In the genomic region with DNA sequence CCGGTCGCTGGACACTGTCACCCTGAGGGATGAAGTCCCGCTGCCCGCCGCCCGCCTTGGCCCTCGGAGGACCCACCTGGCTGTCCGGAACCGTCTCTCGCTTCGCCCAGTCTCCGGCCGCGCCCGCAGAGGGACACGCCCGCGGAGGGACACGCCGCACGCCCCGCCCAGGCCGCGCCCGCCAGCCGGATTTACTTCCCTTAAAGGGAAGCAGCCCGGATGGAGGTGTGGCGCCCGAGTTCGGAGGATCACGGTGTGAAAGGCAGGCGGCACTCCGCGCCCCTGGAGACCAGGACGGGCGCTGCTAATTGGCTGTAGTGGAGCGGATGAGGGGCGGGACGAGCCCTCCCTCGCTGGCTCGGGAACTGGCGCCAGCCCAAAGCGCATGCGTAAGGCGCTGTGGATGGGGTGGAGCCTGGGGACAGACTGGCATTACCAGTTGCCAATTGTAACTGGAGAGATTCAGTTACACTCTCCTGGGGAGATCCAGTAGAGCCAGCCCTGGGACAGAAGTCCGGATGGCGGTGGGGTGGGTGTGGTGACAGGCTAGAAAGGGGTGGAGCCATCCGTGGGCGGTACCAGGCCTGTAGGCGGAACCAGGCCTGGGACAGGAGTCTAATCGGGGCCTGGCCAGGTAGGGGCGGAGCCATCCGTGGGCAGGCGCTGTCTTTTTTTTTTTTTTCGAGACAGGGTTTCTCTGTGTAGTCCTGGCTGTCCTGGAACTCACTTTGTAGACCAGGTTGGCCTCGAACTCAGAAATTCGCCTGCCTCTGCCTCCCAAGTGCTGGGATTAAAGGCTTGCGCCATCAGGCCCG, we compare ENCODE assay signal across 8 mouse cellular contexts. TPM values are rescaled to one million over a fixed set of nuclear protein-coding genes. Genes with fewer than 3 reads are reported as not detected.
DNase-seq lines count a peak whose midpoint lies in the region; ATAC-seq and TF ChIP-seq lines count a peak whose summit lies in the region.

A gene (minus strand): TSS at position 257 of the 815 bp plus-strand sequence.
A gene (plus strand): TSS at position 464 of the 815 bp plus-strand sequence.

- peaks cover 3 to 4% of the 10 kb centered on the region in 2 experiments; a peak in 1 of 4 replicates for H3K4me1 ChIP-seq in ES-E14 (ENCODE audit: control insufficient read depth in 2 of 2, insufficient read depth in 2 of 2, low read length in 2 of 2, poor library complexity in 1 of 2)
- H3K4me1 ChIP-seq in forebrain, embryonic 15.5 days, result peaks cover 46% of the 10 kb centered on the region
- 0 out of 2 replicates have a peak, but pooled peaks cover 7% of the 10 kb centered on the region for H3K4me1 ChIP-seq in lung, adult 2 months (ENCODE audit: control insufficient read depth, insufficient read depth, low read length)

- no peak for TF ChIP-seq CTCF in lung, adult 2 months (IDR thresholded peaks at IDR 0.05; ENCODE audit: insufficient read depth, low read length)

- in situ Hi-C loops in ES-E14 (cut with MboI; ENCODE audit: low sequenced_read_pairs in 2 of 2, unreplicated experiment in 2 of 2), result no loop called here

- H3K27ac ChIP-seq in ES-E14 (ENCODE audit: insufficient read depth, low read depth, low read length, poor library complexity, severe bottlenecking), result no peak within 1 kb of the TSS; the same call in none of the 2 replicates
- H3K27ac ChIP-seq in forebrain, embryonic 15.5 days (replicated peaks), result peak within 1 kb of the TSS; percentile 93

- H3K9ac ChIP-seq in ES-E14 (ENCODE audit: insufficient read depth, low read depth, low read length, poor library complexity, severe bottlenecking), result peak within 1 kb of the TSS; percentile 72
- peak within 1 kb of the TSS; percentile 71 for H3K9ac ChIP-seq in forebrain, embryonic 15.5 days (replicated peaks)

- H3K9me3 ChIP-seq in ES-E14 (ENCODE audit: control insufficient read depth, insufficient read depth, low read depth, low read length), result no peaks in the 10 kb centered on the region
- no peaks in the 10 kb centered on the region for H3K9me3 ChIP-seq in forebrain, embryonic 15.5 days

- intact Hi-C loops in heart, postnatal 25 days (cut with DNase I), result loop anchor here (5.0 kb wide), 1 partner anchor 40 kb away; a partner anchor contains a TSS

- DNase-seq in ES-E14 (ENCODE audit: low read depth, low spot score), result peak; percentile 97
- peak; percentile 100 for DNase-seq in cerebellum, adult 11-12 months
- DNase-seq in heart, postnatal 25 days (ENCODE audit: low spot score), result peak; percentile 100
- peak; percentile 99 to 100 for DNase-seq in layer of hippocampus, adult 18-20 months (ENCODE audit: low spot score in 2 of 2)
- DNase-seq in lung, adult 2 months, result peak; percentile 98
- DNase-seq in thymus, adult 18-20 months, result peak; percentile 100

- peak within 1 kb of the TSS; percentile 70 to 94 for H3K4me3 ChIP-seq in ES-E14 (ENCODE audit: insufficient read depth in 1 of 2, low read depth in 1 of 2, low read length in 2 of 2, poor library complexity in 1 of 2, severe bottlenecking in 1 of 2)
- peak within 1 kb of the TSS; percentile 84 for H3K4me3 ChIP-seq in forebrain, embryonic 15.5 days
- H3K4me3 ChIP-seq in lung, adult 2 months (replicated peaks; ENCODE audit: extremely low read depth, low read depth, low read length), result peak within 1 kb of the TSS; percentile 91

- H3K27me3 ChIP-seq in forebrain, embryonic 15.5 days, result no peaks in the 10 kb centered on the region

- WGBS in forebrain, embryonic 15.5 days, result under 1% methylated on average over 59 of the region's 59 CpGs
- WGBS in lung, adult 2 months, result under 1% methylated on average over 59 of the region's 59 CpGs

- peak; percentile 46; the same call in 1 of the 2 replicates for TF ChIP-seq POLR2A in lung, adult 2 months (IDR thresholded peaks at IDR 0.05; ENCODE audit: borderline replicate concordance, extremely low read depth, low read depth, low read length)

- ATAC-seq in forebrain, embryonic 15.5 days (replicated peaks), result peak; percentile 98
- ATAC-seq in neutrophil, adult 5-6 weeks (ENCODE audit: extremely low read depth, insufficient number of reproducible peaks, low FRiP score, poor library complexity, severe bottlenecking), result peak; percentile 79

- H3K36me3 ChIP-seq in ES-E14 (ENCODE audit: control insufficient read depth, insufficient read depth, low read length, poor library complexity, severe bottlenecking), result peaks cover 7% of the 10 kb centered on the region
- H3K36me3 ChIP-seq in forebrain, embryonic 15.5 days, result peaks cover 9% of the 10 kb centered on the region

- peak within 1 kb of the TSS; percentile 88 for H3K4me2 ChIP-seq in forebrain, embryonic 15.5 days (replicated peaks)

TF ChIP-seq in ES-E14, 5 proteins besides CTCF, POLR2A, EP300 and RAD21:
- TF ChIP-seq HCFC1 (IDR thresholded peaks at IDR 0.05; ENCODE audit: borderline replicate concordance, insufficient read depth, low read length) (0 out of 2 replicates have a peak, but pooled peaks have one; percentile 16), MAFK (IDR thresholded peaks at IDR 0.05; ENCODE audit: insufficient read depth, low read depth, low read length) (no peak), ZNF384 (IDR thresholded peaks at IDR 0.05; ENCODE audit: low read depth, low read length) (peak; percentile 92), CHD2 (IDR thresholded peaks at IDR 0.05; ENCODE audit: low read depth, low read length) (no peak)
TF ChIP-seq in ES-E14: peak in this region for 2.

RNA-seq across cellular contexts. Expression of the first gene that starts in this region (rescaled TPM):
- 18.8 and 29.2 TPM in 2 replicates for total RNA-seq in ES-E14 (2012; rRNA removed)
- polyA plus RNA-seq in forebrain, embryonic 15.5 days (2015; fragmentation: Nextera tagmentation; extraction: Ambion mirVana), result 52.6 and 55.1 TPM in 2 replicates
- 1 to 10 TPM; 8.2 to 8.9 TPM for total RNA-seq in heart, postnatal 25 days (2021)
- 10 to 100 TPM; 13.2 to 13.5 TPM for total RNA-seq in layer of hippocampus, adult 18-20 months (2021)
- polyA plus RNA-seq in lung, adult 2 months (2012; rRNA removed), result 51.5 and 52.4 TPM in 2 replicates
- total RNA-seq in neutrophil, adult 5-6 weeks (2017), result 171 and 197 TPM in 2 replicates

RNA-seq across cellular contexts. Expression of the second gene that starts in this region (rescaled TPM):
- 8.9 and 13.9 TPM in 2 replicates for total RNA-seq in ES-E14 (2012; rRNA removed)
- polyA plus RNA-seq in forebrain, embryonic 15.5 days (2015; fragmentation: Nextera tagmentation; extraction: Ambion mirVana), result 33.4 and 35.2 TPM in 2 replicates
- total RNA-seq in heart, postnatal 25 days (2021), result 1 to 10 TPM; 2.6 to 3.4 TPM
- 10 to 100 TPM; 52.5 to 54.7 TPM for total RNA-seq in layer of hippocampus, adult 18-20 months (2021)
- polyA plus RNA-seq in lung, adult 2 months (2012; rRNA removed), result 61.9 and 70.8 TPM in 2 replicates
- 32.9 and 46.6 TPM in 2 replicates for total RNA-seq in neutrophil, adult 5-6 weeks (2017)
